Mouse (Mus musculus): ENCODE results near the gene Il12rb1.

DNA sequence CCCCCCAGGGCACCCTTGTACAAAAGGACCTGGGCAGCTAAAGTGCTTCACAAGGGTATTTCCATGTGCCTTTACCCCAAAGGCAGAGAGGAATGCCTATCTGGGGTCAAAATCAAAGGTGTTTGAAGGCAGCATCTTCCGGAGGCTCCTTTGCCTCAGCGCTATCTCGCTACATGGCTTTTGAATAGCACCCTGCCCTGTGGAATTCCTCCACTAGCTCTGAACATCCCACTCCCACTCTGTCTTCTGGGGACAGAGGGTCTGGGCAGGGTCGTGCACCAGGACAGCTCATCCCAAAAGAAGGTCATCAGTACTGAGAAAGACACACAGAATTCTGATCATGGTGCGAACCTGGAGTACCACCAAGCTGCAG lies 60.9 kb downstream of the Il12rb1 start:
- TF ChIP-seq CTCF (IDR thresholded peaks at IDR 0.05; ENCODE audit: borderline replicate concordance, control insufficient read depth, extremely low read depth, insufficient read depth, low read length, poor library complexity) = no peak
- TF ChIP-seq POLR2A (IDR thresholded peaks at IDR 0.05; ENCODE audit: control insufficient read depth, extremely low read depth, insufficient read depth, low read length, poor library complexity) = no peak

Measured in thymus, adult 2 months (tissue).